Mouse (Mus musculus) spleen, adult 2 months (tissue): ENCODE measurements around the gene Cobl.

ENCODE experiments used
- CTCF ChIP-seq: fragments of 200-500 bp; IDR thresholded peaks from 2 replicates; pipeline ENCODE4 v1.5.1; 2011; ENCODE audit warnings: mild to moderate bottlenecking, inconsistent platforms; ENCODE audit not compliant: insufficient read depth, insufficient read length, insufficient replicate concordance; ENCODE audit errors: extremely low read depth
- POLR2A ChIP-seq: fragments of 200-500 bp; IDR thresholded peaks from 2 replicates; pipeline ENCODE4 v1.6.1; 2011; ENCODE audit warnings: low read depth, low read length, inconsistent platforms

GRCm38 (mm10) chr11:12443614-12444013 lies 21.1 kb downstream of the Cobl start:
- TF ChIP-seq POLR2A (no peak), CTCF (no peak)
